Mouse (Mus musculus): Measurements from ENCODE around the gene Susd2.

DNA sequence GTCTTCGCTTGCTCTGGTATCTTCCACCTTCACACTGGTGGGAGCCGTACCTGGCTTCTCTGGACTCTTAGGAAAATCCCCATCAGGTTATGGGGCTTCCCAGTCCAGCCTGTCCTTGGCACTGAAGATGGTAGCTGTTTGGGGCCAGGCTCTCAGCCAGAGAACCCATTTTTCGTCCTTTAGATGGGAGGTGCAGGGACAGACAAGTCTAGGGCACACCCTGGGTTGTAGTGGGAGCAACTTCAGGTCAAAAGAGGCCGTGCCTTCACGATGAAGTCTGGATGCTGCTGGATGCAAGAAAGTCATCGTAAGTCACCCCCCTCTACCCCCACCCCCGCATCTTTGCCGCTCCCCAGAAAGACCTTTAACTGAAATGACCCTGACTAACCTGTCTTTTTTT is 9.2 kb downstream of the Susd2 start:
- TF ChIP-seq CTCF (conservative IDR thresholded peaks at IDR 0.05; ENCODE audit: insufficient read depth, insufficient read length, low read depth, low read length) (no peak), POLR2A (IDR thresholded peaks at IDR 0.05; ENCODE audit: low read depth, low read length) (no peak)

Measured in kidney, adult 2 months (tissue).